Mouse (Mus musculus): Measurements from ENCODE around the gene Man2a2. TPM values are rescaled to one million over a fixed set of nuclear protein-coding genes. Genes with fewer than 3 reads are reported as not detected.
A peak's percentile ranks its signal among the peaks of the same experiment; 100 is the strongest.
"Not testable (repeated sequence)": the region's sequence is repeated elsewhere in the genome, so short reads cannot be mapped to it uniquely, and the experiment has no call there.

Man2a2 gene
- total RNA-seq, 2 experiments from 2014 or later = 141 to 168 TPM

GRCm38 (mm10) chr7:80341793-80342192 is 29.4 kb downstream of the Man2a2 start:
- DNase-seq (ENCODE audit: extremely low spot score in 1 of 2, low spot score in 1 of 2) = no peak

- peak; percentile 30 to 35 for DNase-seq (ENCODE audit: extremely low spot score in 1 of 2, low spot score in 1 of 2)
Measured at GRCm38 (mm10) chr7:80340793-80341192, 30.4 kb downstream of the Man2a2 start, which contains the start of gene Unc45a. Gene Unc45a (minus strand): TSS chr7:80341005.

GRCm38 (mm10) chr7:80339793-80340628 is 31.2 kb downstream of the Man2a2 start:
- peak; percentile 90 to 98 for DNase-seq (ENCODE audit: extremely low spot score in 1 of 2, low spot score in 1 of 2)

- DNase-seq (ENCODE audit: extremely low spot score in 1 of 2, low spot score in 1 of 2) = peak in 1 of 2 experiments; percentile 29
Measured at GRCm38 (mm10) chr7:80339371-80339770, 31.8 kb downstream of the Man2a2 start.

- no peak for DNase-seq (ENCODE audit: extremely low spot score in 1 of 2, low spot score in 1 of 2)
Measured at GRCm38 (mm10) chr7:80336932-80337331, 34.2 kb downstream of the Man2a2 start.

GRCm38 (mm10) chr7:80334848-80335247 is 36.3 kb downstream of the Man2a2 start:
- no peak for DNase-seq (ENCODE audit: extremely low spot score in 1 of 2, low spot score in 1 of 2)

- DNase-seq (ENCODE audit: extremely low spot score in 1 of 2, low spot score in 1 of 2) = no peak
Measured at GRCm38 (mm10) chr7:80331433-80331832, 39.7 kb downstream of the Man2a2 start.

- DNase-seq (ENCODE audit: extremely low spot score in 1 of 2, low spot score in 1 of 2) = no peak
Measured at GRCm38 (mm10) chr7:80330278-80330677, 40.9 kb downstream of the Man2a2 start.

- DNase-seq (ENCODE audit: extremely low spot score in 1 of 2, low spot score in 1 of 2) = no peak
Measured at GRCm38 (mm10) chr7:80326076-80326475, 45.1 kb downstream of the Man2a2 start.

GRCm38 (mm10) chr7:80325292-80325868 is 45.8 kb downstream of the Man2a2 start:
- DNase-seq (ENCODE audit: extremely low spot score in 1 of 2, low spot score in 1 of 2) = no peak

GRCm38 (mm10) chr7:80324816-80325119 is 46.4 kb downstream of the Man2a2 start:
- not testable (repeated sequence) for DNase-seq (ENCODE audit: extremely low spot score in 1 of 2, low spot score in 1 of 2)

- peak; percentile 91 to 94 for DNase-seq (ENCODE audit: extremely low spot score in 1 of 2, low spot score in 1 of 2)
Measured at GRCm38 (mm10) chr7:80324043-80324815, 46.9 kb downstream of the Man2a2 start, which contains the start of gene Rccd1. Gene Rccd1 (minus strand): TSS chr7:80324454.

GRCm38 (mm10) chr7:80323336-80323735 is 47.8 kb downstream of the Man2a2 start:
- DNase-seq (ENCODE audit: extremely low spot score in 1 of 2, low spot score in 1 of 2) = no peak

GRCm38 (mm10) chr7:80319846-80320496 is 51.2 kb downstream of the Man2a2 start:
- DNase-seq (ENCODE audit: extremely low spot score in 1 of 2, low spot score in 1 of 2) = no peak

GRCm38 (mm10) chr7:80318670-80319069 is 52.5 kb downstream of the Man2a2 start:
- DNase-seq (ENCODE audit: extremely low spot score in 1 of 2, low spot score in 1 of 2) = no peak

- no peak for DNase-seq (ENCODE audit: extremely low spot score in 1 of 2, low spot score in 1 of 2)
Measured at GRCm38 (mm10) chr7:80317439-80318115, 53.6 kb downstream of the Man2a2 start.

- DNase-seq (ENCODE audit: extremely low spot score in 1 of 2, low spot score in 1 of 2) = no peak
Measured at GRCm38 (mm10) chr7:80315733-80316132, 55.4 kb downstream of the Man2a2 start.

- no peak for DNase-seq (ENCODE audit: extremely low spot score in 1 of 2, low spot score in 1 of 2)
Measured at GRCm38 (mm10) chr7:80310771-80311170, 60.4 kb downstream of the Man2a2 start.

GRCm38 (mm10) chr7:80307766-80308165 is 63.4 kb downstream of the Man2a2 start:
- DNase-seq (ENCODE audit: extremely low spot score in 1 of 2, low spot score in 1 of 2) = no peak

- DNase-seq (ENCODE audit: extremely low spot score in 1 of 2, low spot score in 1 of 2) = no peak
Measured at GRCm38 (mm10) chr7:80301522-80301921, 69.7 kb downstream of the Man2a2 start.
